Mouse (Mus musculus) brown adipose tissue, adult 24 weeks (tissue): Measurements from ENCODE around the gene Alg11. TPM values are rescaled to one million over a fixed set of nuclear protein-coding genes. Genes with fewer than 3 reads are reported as not detected.

ENCODE experiments used
- H3K27ac ChIP-seq: fragments of 200-500 bp; replicated peaks from 2 replicates; pipeline ENCODE4 v1.5.1; 2012; ENCODE audit warnings: low read depth, mild to moderate bottlenecking, low read length
- H3K4me1 ChIP-seq: fragments of 200-500 bp; 2 replicates; pipeline ENCODE4 v1.6.1; 2012; ENCODE audit warnings: low read length, mixed read lengths; ENCODE audit not compliant: control insufficient read depth, insufficient read depth, insufficient read length
- H3K4me3 ChIP-seq: fragments of 200-500 bp; 2 replicates; pipeline ENCODE4 v1.5.1; 2012; ENCODE audit warnings: low read depth, mild to moderate bottlenecking, low read length, moderate library complexity; ENCODE audit not compliant: insufficient read depth
- polyA plus RNA-seq: library from polyadenylated mRNA; stranded (reverse); fragments of >200 nt; gene quantifications from 2 replicates; pipeline ENCODE4 v1.2.4, GENCODE M21; 2012; ENCODE audit not compliant: missing spikeins, insufficient read depth, insufficient read length

Alg11 gene
- polyA plus RNA-seq: 4.6 and 7.3 TPM in 2 replicates

DNA sequence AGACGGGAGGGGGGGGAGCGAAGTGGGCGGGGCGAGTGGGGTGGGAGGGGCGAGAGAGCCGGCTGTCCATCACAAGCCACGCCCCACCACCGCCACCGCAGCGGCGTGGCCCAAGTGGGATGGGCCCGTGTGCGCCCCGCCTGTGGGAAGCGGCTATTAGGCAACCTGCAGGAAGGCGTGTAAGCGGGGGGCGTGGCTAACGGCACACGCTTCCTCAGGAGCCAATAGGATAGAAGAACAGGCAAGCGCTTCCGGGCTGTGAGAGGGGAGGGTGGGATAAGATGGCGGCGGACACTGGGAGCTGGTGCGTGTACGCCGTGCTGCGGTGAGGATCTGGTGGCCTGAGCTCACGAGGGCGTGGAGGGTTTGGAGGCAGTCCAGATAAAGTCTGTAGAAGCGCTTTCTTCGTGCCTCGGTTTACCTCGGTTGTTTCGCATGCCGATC is at the start of gene Alg11:
Gene Alg11, plus strand, starts transcription at position 276 of the 444 bp plus-strand sequence.
- H3K4me1 ChIP-seq: no peaks in the 10 kb centered on the region
- H3K27ac ChIP-seq: 0 out of 2 replicates have a peak within 1 kb of the TSS, but pooled peaks have one; percentile 11
- peak within 1 kb of the TSS; percentile 85 for H3K4me3 ChIP-seq

- Histone ChIP-seq H3K4me1 (no peaks in the 10 kb centered on the region), H3K27ac (no peak overlapping the region), H3K4me3 (peak overlapping the region; percentile 33; the same call in 1 of the 2 replicates)
Measured at GRCm38 (mm10) chr8:22013034-22013707, 47.4 kb upstream of the Alg11 start.

DNA sequence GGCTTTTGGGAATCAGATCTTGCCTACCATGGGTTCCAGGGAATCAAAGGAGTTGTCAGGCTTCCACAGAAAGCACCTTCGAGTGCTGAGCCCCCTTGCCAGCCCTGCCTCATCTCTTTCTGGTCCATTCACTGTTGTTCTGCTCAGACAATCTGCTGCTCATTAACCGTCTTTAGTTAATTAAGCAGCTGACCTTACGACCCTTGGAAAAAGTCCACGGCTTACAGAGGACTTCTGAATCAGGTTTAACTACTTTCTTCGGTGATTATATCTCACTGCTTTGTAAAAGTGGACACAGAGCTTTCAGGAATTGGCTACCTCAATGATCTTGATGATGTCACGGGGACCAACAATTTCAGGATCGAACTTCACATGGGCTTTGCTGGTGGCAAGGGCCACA is 42.8 kb upstream of the Alg11 start:
- no peak overlapping the region for H3K27ac ChIP-seq
- no peak overlapping the region for H3K4me3 ChIP-seq
- no peaks in the 10 kb centered on the region for H3K4me1 ChIP-seq

DNA sequence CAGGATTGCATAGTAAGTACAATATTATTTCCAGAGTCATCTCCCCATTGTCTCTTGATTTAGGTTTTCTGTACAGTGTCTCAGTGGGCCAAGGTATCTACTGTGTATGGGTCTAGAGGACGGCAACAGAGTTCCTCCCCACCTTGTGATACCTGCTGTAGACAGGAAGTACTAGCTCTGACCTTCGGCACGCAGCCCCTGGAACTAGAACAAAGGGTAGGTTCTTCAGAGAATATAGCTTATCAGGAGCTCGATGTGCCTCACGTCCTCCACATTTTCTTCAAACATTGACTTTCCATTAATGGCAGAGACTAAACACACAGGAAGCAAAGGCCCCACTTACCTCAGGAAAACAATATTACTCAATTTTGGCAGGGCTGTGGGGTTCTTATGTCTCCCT is 41.0 kb upstream of the Alg11 start:
- no peak overlapping the region for H3K4me3 ChIP-seq
- no peak overlapping the region for H3K27ac ChIP-seq

GRCm38 (mm10) chr8:22022244-22022643 is 38.3 kb upstream of the Alg11 start:
- H3K27ac ChIP-seq: no peak overlapping the region
- H3K4me3 ChIP-seq: no peak overlapping the region
- H3K4me1 ChIP-seq: no peaks in the 10 kb centered on the region

More for the DNA sequence above, 41.0 kb upstream of the Alg11 start:
- H3K4me1 ChIP-seq: no peaks in the 10 kb centered on the region

GRCm38 (mm10) chr8:22025241-22025640 is 35.3 kb upstream of the Alg11 start:
- Histone ChIP-seq H3K4me3 (no peak overlapping the region), H3K4me1 (no peaks in the 10 kb centered on the region), H3K27ac (no peak overlapping the region)

- H3K4me3 ChIP-seq: no peak overlapping the region
- no peak overlapping the region for H3K27ac ChIP-seq
- no peaks in the 10 kb centered on the region for H3K4me1 ChIP-seq
Measured at GRCm38 (mm10) chr8:22028973-22029372, 31.5 kb upstream of the Alg11 start.

GRCm38 (mm10) chr8:22030990-22031389 is 29.5 kb upstream of the Alg11 start:
- no peak overlapping the region for H3K27ac ChIP-seq
- H3K4me1 ChIP-seq: no peaks in the 10 kb centered on the region
- no peak overlapping the region for H3K4me3 ChIP-seq

DNA sequence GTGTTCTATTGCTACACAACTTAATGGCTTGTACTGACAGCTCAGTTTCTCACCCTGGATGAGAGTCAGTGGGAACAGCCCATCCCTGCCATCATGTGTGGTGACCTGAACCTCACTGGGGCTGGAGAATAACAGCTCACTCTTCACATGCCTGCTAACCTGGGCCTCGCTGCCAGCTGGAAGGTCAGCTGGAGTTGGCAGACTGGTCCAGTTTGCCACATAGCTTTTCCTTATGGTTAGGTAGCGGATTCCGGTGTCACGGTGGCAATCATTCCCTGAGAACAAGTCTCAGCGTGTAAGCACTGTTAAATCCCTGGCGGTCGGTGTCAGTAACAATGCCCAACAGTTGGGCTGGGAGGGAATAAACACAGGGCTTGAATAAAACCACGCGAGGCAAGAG is 24.4 kb upstream of the Alg11 start:
- no peak overlapping the region for H3K27ac ChIP-seq
- H3K4me3 ChIP-seq: no peak overlapping the region
- no peaks in the 10 kb centered on the region for H3K4me1 ChIP-seq

- Histone ChIP-seq H3K4me3 (no peak overlapping the region), H3K27ac (no peak overlapping the region), H3K4me1 (no peaks in the 10 kb centered on the region)
Measured at GRCm38 (mm10) chr8:22037022-22037421, 23.5 kb upstream of the Alg11 start.

DNA sequence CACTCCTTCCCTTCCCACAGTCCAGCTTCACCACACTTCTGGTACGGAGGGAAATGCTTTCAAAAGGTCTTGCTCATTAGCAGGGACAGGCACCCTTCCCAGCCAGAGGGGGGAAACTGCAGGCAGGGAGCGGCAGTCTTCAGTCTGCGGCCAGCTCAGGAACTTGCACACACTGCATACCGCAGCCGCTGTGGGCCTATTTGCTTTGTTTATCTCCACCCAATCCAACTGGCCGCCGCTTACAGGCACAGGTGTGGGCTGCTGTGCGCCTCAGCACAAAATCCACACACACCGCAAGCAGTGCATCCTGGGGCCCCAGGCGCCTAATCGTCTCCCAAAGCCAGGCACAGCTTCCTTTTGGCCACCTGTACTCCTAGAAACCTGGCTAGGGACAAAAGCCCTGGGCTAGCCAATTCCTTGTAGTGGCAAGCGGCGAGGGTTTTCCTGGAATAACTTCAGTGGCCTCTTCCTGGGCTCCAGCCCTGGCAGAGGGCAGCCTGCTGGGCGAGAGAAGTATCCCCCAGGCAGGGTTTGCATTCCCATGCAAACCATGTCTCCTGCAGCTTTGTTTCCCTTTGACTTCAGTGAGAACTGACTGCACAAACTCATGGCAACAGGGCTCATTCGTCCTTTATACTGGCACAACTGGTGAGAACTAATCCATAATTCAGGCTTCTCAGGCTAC is 20.9 kb upstream of the Alg11 start:
- Histone ChIP-seq H3K27ac (no peak overlapping the region), H3K4me3 (no peak overlapping the region)

DNA sequence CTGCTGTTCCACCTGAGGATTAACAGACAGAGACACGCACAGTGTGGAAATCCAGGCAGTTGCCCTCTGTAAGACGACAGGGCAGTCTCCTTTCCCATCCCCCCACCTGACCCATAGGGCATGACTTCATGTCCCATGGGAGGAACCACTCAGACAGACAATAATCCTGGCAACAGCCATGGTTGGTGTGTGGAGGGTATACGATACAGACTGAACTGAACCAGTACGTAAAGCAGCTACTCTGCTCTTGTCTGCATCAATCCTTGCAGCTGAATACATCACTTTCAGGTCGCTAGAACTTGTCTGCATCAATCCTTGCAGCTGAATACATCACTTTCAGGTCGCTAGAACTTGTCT is 20.4 kb upstream of the Alg11 start:
- no peak overlapping the region for H3K27ac ChIP-seq

More for the DNA sequence above, 20.9 kb upstream of the Alg11 start:
- H3K4me1 ChIP-seq: no peaks in the 10 kb centered on the region

DNA sequence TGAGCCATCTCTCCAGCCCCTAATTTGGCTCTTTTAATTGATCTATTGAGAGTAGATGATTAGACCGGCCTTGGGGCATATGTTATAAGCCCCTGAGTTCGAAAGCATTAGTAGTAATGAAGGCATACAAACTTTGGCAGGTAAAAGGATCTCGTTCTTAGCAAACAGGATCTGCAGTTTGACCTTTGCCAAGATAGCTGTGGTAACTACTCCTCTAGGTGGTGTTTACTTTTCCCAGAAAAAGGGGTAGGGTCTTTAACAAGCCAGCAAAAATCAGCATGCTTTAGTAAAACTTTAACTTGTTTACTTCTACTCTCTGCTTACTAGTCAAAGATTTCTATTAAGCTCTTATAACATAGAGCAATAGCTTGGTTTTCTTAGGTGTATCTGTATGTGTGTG is 18.0 kb upstream of the Alg11 start:
- Histone ChIP-seq H3K27ac (no peak overlapping the region), H3K4me3 (no peak overlapping the region)

More for the DNA sequence above, 20.4 kb upstream of the Alg11 start:
- Histone ChIP-seq H3K4me1 (no peaks in the 10 kb centered on the region), H3K4me3 (no peak overlapping the region)

DNA sequence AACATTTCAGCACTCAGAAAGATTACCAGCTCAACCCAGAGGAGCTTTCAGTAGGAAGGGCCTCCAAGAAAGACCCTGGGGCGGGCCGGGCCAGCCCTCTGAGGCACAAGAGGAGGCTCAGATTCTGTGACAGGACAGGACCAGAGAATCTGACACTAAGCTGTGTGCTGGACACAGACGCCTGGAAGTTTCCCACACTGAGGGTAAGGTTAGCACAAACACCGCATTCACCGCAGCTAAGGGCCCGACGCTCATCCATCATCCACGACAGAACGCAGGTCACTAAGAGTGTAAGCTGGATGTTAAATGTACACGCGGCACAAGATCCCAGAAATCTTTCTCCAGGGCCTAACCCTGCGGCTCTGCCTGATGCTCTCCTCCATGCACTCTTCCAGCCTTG is 16.8 kb upstream of the Alg11 start:
- H3K4me1 ChIP-seq: no peaks in the 10 kb centered on the region
- H3K27ac ChIP-seq: no peak overlapping the region
- H3K4me3 ChIP-seq: no peak overlapping the region

More for the DNA sequence above, 18.0 kb upstream of the Alg11 start:
- no peaks in the 10 kb centered on the region for H3K4me1 ChIP-seq

DNA sequence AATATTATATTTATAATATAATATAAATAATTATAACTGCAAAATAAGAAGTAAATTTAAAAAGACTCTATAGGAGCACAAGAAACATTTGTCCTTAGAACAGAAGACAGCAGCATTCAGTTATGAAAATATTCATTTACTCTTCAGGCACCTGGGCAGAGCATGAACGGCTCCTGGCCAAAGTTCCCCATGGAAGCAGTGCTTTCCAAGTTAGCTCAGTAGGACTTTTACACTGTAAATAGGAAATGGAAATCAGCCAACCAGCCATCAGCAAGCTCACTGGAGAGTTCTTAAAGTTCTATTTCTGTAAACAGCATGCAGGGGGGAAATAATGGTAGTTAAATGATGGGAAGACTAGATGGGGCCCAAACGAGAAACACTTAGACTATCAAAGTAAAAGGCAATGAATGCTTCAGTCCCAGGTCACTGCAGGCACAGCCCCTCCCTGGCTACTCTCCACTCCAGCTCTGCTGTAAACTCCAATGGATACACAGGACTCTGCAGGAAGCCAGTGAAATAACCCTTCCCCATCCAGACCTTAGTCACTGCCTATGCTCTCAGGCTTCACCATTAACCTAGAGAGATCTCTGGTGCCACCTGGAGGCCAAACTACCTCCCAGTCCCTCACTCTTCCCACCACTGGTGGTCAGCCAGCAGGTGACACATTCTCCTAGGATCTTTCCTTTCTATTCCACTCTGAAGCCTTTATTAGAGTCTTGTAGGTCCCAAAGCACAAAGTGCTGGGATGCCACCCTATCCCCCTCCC is 12.6 kb upstream of the Alg11 start:
- Histone ChIP-seq H3K27ac (no peak overlapping the region), H3K4me3 (no peak overlapping the region), H3K4me1 (no peaks in the 10 kb centered on the region)
